Mouse (Mus musculus) cortical plate, adult 2 months (tissue): ENCODE results near the gene Nubp1.

ENCODE experiments used
- CTCF ChIP-seq: fragments of 200-500 bp; IDR thresholded peaks from 2 replicates; pipeline ENCODE4 v1.5.1; 2011; ENCODE audit warnings: mild to moderate bottlenecking, control low read depth, low read length; ENCODE audit not compliant: insufficient read depth; ENCODE audit errors: extremely low read depth
- POLR2A ChIP-seq: fragments of 200-500 bp; IDR thresholded peaks from 2 replicates; pipeline ENCODE4 v1.6.1; 2011; ENCODE audit warnings: mild to moderate bottlenecking, low read length, control low read depth; ENCODE audit not compliant: insufficient read depth; ENCODE audit errors: extremely low read depth

DNA sequence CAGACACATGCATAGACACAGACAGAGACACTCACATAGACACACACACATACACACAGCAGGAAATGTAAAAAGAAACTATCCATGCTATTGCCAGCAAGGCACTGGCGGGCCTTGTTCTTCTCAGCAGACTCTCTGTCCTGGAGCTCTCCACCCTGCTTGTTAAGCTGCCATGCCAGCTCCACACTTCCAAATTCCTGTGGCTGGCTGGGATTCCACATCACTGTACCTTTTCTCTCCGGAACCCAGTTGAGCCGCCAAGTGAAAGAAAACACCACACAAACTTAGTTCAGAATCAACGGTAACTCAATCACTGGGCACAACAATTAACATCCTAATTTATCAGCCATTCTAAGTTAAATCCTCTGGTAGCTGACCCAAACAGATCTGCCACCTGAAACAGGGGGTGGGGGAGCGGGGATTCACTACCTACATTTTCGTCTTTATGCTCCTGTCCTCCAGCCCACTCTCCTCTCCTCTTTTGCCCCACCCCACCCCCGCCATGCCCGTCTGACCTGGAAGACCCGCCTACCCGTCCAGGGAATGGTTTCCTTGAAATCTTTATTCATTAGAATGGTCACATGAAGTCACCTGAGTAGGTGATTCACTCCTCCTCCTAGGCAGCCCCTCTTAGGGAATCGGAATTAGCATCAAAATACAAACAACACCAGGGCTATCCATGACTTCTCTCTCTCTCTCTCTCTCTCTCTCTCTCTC is 55.8 kb downstream of the Nubp1 start:
- TF ChIP-seq POLR2A: no peak
- no peak for TF ChIP-seq CTCF
